Mouse (Mus musculus): ENCODE measurements around the gene Gramd1b. TPM values are rescaled to one million over a fixed set of nuclear protein-coding genes. Genes with fewer than 3 reads are reported as not detected.

Gramd1b gene
- polyA plus RNA-seq, 1 experiment from 2014 or later: 2.9 TPM

- Histone ChIP-seq H3K36me3 (replicated peaks; ENCODE audit: control insufficient read depth, insufficient read depth, low read depth, low read length) (no peaks in the 10 kb centered on the region), H3K4me1 (ENCODE audit: control insufficient read depth, insufficient read depth, low read length) (0 out of 2 replicates have a peak, but pooled peaks cover 3% of the 10 kb centered on the region), H3K4me2 (ENCODE audit: low read depth, low read length) (no peak overlapping the region), H3K4me3 (ENCODE audit: low read depth, low read length) (no peak overlapping the region), H3K9ac (replicated peaks; ENCODE audit: low read length) (no peak overlapping the region), H3K27ac (replicated peaks; ENCODE audit: low read depth, low read length) (no peak overlapping the region), H3K9me3 (replicated peaks; ENCODE audit: control insufficient read depth, low read length) (no peaks in the 10 kb centered on the region), H3K27me3 (ENCODE audit: control insufficient read depth, insufficient read depth, low read length) (peaks cover 1% of the 10 kb centered on the region; the same call in 1 of the 2 replicates)
- no peak for ATAC-seq (replicated peaks; ENCODE audit: insufficient number of reproducible peaks, low FRiP score, low TSS enrichment, low read depth)
- no peak for DNase-seq (ENCODE audit: low spot score)
- WGBS: 35% methylated on average over 6 of the region's 6 CpGs
Observed at GRCm38 (mm10) chr9:40460781-40461180, 70.4 kb downstream of the Gramd1b start.

GRCm38 (mm10) chr9:40459304-40460280 lies 71.6 kb downstream of the Gramd1b start:
- Histone ChIP-seq H3K9me3 (replicated peaks; ENCODE audit: control insufficient read depth, low read length) (no peaks in the 10 kb centered on the region), H3K36me3 (replicated peaks; ENCODE audit: control insufficient read depth, insufficient read depth, low read depth, low read length) (no peaks in the 10 kb centered on the region), H3K9ac (replicated peaks; ENCODE audit: low read length) (no peak overlapping the region), H3K4me1 (ENCODE audit: control insufficient read depth, insufficient read depth, low read length) (peaks cover 3% of the 10 kb centered on the region; the same call in 1 of the 2 replicates), H3K4me2 (ENCODE audit: low read depth, low read length) (no peak overlapping the region), H3K4me3 (ENCODE audit: low read depth, low read length) (no peak overlapping the region), H3K27me3 (ENCODE audit: control insufficient read depth, insufficient read depth, low read length) (peaks cover 6% of the 10 kb centered on the region; the same call in 1 of the 2 replicates), H3K27ac (replicated peaks; ENCODE audit: low read depth, low read length) (no peak overlapping the region)
- no peak for DNase-seq (ENCODE audit: low spot score)
- no peak for ATAC-seq (replicated peaks; ENCODE audit: insufficient number of reproducible peaks, low FRiP score, low TSS enrichment, low read depth)
- 59% methylated on average over 5 of the region's 5 CpGs for WGBS

- DNase-seq (ENCODE audit: low spot score) (no peak), ATAC-seq (replicated peaks; ENCODE audit: insufficient number of reproducible peaks, low FRiP score, low TSS enrichment, low read depth) (no peak)
- H3K4me2 ChIP-seq (ENCODE audit: low read depth, low read length): no peak overlapping the region
- H3K4me1 ChIP-seq (ENCODE audit: control insufficient read depth, insufficient read depth, low read length): peaks cover 3% of the 10 kb centered on the region; the same call in 1 of the 2 replicates
- no peaks in the 10 kb centered on the region for H3K9me3 ChIP-seq (replicated peaks; ENCODE audit: control insufficient read depth, low read length)
- no peak overlapping the region for H3K9ac ChIP-seq (replicated peaks; ENCODE audit: low read length)
- H3K27ac ChIP-seq (replicated peaks; ENCODE audit: low read depth, low read length): no peak overlapping the region
- peaks cover 6% of the 10 kb centered on the region; the same call in 1 of the 2 replicates for H3K27me3 ChIP-seq (ENCODE audit: control insufficient read depth, insufficient read depth, low read length)
- no peak overlapping the region for H3K4me3 ChIP-seq (ENCODE audit: low read depth, low read length)
- WGBS: 68% methylated on average over 4 of the region's 4 CpGs
- H3K36me3 ChIP-seq (replicated peaks; ENCODE audit: control insufficient read depth, insufficient read depth, low read depth, low read length): no peaks in the 10 kb centered on the region
Observed at GRCm38 (mm10) chr9:40458559-40459303, 72.5 kb downstream of the Gramd1b start.

DNA sequence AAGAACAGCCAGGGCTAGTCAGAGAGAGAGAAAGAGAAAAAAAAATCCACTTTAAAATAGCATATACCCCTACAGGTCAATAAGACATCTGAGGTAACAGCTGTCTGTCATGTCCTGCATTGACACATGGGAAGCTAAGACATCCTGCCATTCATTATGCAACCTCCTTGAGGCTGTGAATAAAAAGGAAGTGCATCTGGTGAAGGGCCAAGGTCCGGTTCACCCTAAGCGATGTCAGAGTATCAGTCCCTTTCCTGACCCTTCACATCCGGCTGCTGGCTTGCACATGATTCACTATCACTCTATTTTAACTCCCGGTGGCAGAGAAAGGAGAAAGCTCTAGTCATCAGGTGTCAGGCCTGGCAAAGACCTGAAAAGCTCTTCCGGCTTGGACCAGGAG lies 73.7 kb downstream of the Gramd1b start:
- DNase-seq (ENCODE audit: low spot score): no peak
- Histone ChIP-seq H3K27me3 (ENCODE audit: control insufficient read depth, insufficient read depth, low read length) (peaks cover 6% of the 10 kb centered on the region; the same call in 1 of the 2 replicates), H3K9ac (replicated peaks; ENCODE audit: low read length) (no peak overlapping the region), H3K9me3 (replicated peaks; ENCODE audit: control insufficient read depth, low read length) (no peaks in the 10 kb centered on the region), H3K4me3 (ENCODE audit: low read depth, low read length) (no peak overlapping the region), H3K4me1 (ENCODE audit: control insufficient read depth, insufficient read depth, low read length) (peaks cover 3% of the 10 kb centered on the region; the same call in 1 of the 2 replicates), H3K27ac (replicated peaks; ENCODE audit: low read depth, low read length) (no peak overlapping the region), H3K4me2 (ENCODE audit: low read depth, low read length) (no peak overlapping the region), H3K36me3 (replicated peaks; ENCODE audit: control insufficient read depth, insufficient read depth, low read depth, low read length) (no peaks in the 10 kb centered on the region)
- no peak for ATAC-seq (replicated peaks; ENCODE audit: insufficient number of reproducible peaks, low FRiP score, low TSS enrichment, low read depth)
- 59% methylated on average over 5 of the region's 5 CpGs for WGBS

DNA sequence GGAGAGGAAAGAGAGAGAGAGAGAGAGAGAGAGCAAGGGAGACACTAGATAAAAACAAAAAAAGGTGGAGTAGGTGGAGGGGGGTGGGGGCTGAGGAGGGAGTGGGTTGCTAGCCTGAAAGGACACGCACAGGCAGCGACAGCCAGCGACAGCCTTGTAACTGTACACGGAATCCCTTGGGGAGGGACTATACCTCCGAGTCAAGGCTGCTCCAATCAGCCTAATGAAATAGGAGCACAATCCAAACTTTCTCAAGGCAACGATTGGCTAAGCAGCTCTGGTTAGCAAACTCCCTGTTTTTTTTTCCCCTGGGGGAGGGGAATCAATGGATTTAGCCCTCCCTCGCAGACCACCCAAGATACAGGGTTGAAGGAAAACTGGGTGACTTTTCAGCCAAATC lies 75.0 kb downstream of the Gramd1b start:
- H3K4me2 ChIP-seq (ENCODE audit: low read depth, low read length): peak overlapping the region; percentile 96
- DNase-seq (ENCODE audit: low spot score) (peak; percentile 86), ATAC-seq (replicated peaks; ENCODE audit: insufficient number of reproducible peaks, low FRiP score, low TSS enrichment, low read depth) (peak; percentile 90)
- peaks cover 6% of the 10 kb centered on the region; the same call in 1 of the 2 replicates for H3K27me3 ChIP-seq (ENCODE audit: control insufficient read depth, insufficient read depth, low read length)
- peak overlapping the region; percentile 65 for H3K9ac ChIP-seq (replicated peaks; ENCODE audit: low read length)
- peaks cover 3% of the 10 kb centered on the region; the same call in 1 of the 2 replicates for H3K4me1 ChIP-seq (ENCODE audit: control insufficient read depth, insufficient read depth, low read length)
- WGBS: 1% methylated on average over 7 of the region's 7 CpGs
- H3K9me3 ChIP-seq (replicated peaks; ENCODE audit: control insufficient read depth, low read length): no peaks in the 10 kb centered on the region
- peak overlapping the region; percentile 65 for H3K4me3 ChIP-seq (ENCODE audit: low read depth, low read length)
- no peaks in the 10 kb centered on the region for H3K36me3 ChIP-seq (replicated peaks; ENCODE audit: control insufficient read depth, insufficient read depth, low read depth, low read length)
- 0 out of 2 replicates have a peak overlapping the region, but pooled peaks have one; percentile 52 for H3K27ac ChIP-seq (replicated peaks; ENCODE audit: low read depth, low read length)

DNA sequence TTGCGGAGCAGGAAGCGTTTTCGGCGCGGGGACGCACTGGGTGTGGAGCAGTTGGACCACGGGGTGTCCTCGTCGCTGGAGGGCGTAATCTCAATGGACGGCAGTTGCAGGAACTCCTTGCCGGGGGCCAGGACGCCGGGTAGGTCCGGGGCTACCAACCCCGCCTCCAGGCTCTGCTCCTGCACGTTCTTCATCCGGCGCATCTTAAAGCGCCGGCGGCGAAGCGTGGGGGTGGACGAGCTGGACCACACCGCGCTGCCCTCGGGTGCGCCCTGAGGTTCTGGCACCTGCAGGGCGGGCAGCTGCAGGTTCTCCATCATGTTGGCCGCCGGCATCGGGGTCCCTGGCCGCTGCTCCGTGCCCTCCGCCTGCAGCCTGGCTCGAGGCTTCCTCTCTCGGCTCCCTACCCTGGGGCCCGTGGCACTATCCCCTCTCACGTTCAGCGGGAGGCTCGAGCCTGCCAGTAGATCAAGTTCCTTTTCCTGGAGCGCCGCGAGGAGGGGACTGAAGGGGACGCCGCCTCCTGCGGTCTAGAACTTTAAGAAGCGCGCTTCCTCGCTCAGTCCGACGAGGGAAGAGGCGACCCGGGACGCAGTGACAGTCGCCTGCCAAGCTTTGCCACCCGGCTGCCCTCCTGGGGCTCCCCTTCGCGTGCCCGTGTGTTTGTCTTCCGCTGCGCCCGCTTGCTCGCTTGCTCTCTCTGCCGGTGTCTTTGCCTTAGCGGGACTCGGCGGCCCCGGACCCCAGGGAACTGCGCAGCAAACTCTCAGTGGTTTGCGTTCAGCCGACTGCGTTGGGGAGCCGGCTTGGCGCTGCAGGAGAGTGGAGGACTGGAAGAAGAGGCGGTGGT lies 75.6 kb downstream of the Gramd1b start:
- Histone ChIP-seq H3K4me3 (ENCODE audit: low read depth, low read length) (peak overlapping the region; percentile 65), H3K27me3 (ENCODE audit: control insufficient read depth, insufficient read depth, low read length) (peaks cover 6% of the 10 kb centered on the region; the same call in 1 of the 2 replicates), H3K36me3 (replicated peaks; ENCODE audit: control insufficient read depth, insufficient read depth, low read depth, low read length) (no peaks in the 10 kb centered on the region), H3K4me1 (ENCODE audit: control insufficient read depth, insufficient read depth, low read length) (peaks cover 3% of the 10 kb centered on the region; the same call in 1 of the 2 replicates), H3K27ac (replicated peaks; ENCODE audit: low read depth, low read length) (peak overlapping the region; percentile 52; the same call in 1 of the 2 replicates), H3K9ac (replicated peaks; ENCODE audit: low read length) (peak overlapping the region; percentile 65), H3K4me2 (ENCODE audit: low read depth, low read length) (peak overlapping the region; percentile 96), H3K9me3 (replicated peaks; ENCODE audit: control insufficient read depth, low read length) (no peaks in the 10 kb centered on the region)
- peak; percentile 60 for DNase-seq (ENCODE audit: low spot score)
- under 1% methylated on average over 75 of the region's 77 CpGs for WGBS
- ATAC-seq (replicated peaks; ENCODE audit: insufficient number of reproducible peaks, low FRiP score, low TSS enrichment, low read depth): peak; percentile 46

GRCm38 (mm10) chr9:40455020-40455335 lies 76.2 kb downstream of the Gramd1b start:
- Histone ChIP-seq H3K27ac (replicated peaks; ENCODE audit: low read depth, low read length) (no peak overlapping the region), H3K4me1 (ENCODE audit: control insufficient read depth, insufficient read depth, low read length) (peaks cover 3% of the 10 kb centered on the region; the same call in 1 of the 2 replicates), H3K9ac (replicated peaks; ENCODE audit: low read length) (peak overlapping the region; percentile 65), H3K9me3 (replicated peaks; ENCODE audit: control insufficient read depth, low read length) (no peaks in the 10 kb centered on the region), H3K27me3 (ENCODE audit: control insufficient read depth, insufficient read depth, low read length) (peaks cover 6% of the 10 kb centered on the region; the same call in 1 of the 2 replicates), H3K4me2 (ENCODE audit: low read depth, low read length) (peak overlapping the region; percentile 96), H3K36me3 (replicated peaks; ENCODE audit: control insufficient read depth, insufficient read depth, low read depth, low read length) (no peaks in the 10 kb centered on the region), H3K4me3 (ENCODE audit: low read depth, low read length) (peak overlapping the region; percentile 65)
- WGBS: 3% methylated on average over 8 of the region's 8 CpGs
- ATAC-seq (replicated peaks; ENCODE audit: insufficient number of reproducible peaks, low FRiP score, low TSS enrichment, low read depth) (no peak), DNase-seq (ENCODE audit: low spot score) (no peak)

All from embryonic facial prominence, embryonic 11.5 days (tissue).